Comparison of ENCODE assay signal across 9 mouse cellular contexts in the genomic region with DNA sequence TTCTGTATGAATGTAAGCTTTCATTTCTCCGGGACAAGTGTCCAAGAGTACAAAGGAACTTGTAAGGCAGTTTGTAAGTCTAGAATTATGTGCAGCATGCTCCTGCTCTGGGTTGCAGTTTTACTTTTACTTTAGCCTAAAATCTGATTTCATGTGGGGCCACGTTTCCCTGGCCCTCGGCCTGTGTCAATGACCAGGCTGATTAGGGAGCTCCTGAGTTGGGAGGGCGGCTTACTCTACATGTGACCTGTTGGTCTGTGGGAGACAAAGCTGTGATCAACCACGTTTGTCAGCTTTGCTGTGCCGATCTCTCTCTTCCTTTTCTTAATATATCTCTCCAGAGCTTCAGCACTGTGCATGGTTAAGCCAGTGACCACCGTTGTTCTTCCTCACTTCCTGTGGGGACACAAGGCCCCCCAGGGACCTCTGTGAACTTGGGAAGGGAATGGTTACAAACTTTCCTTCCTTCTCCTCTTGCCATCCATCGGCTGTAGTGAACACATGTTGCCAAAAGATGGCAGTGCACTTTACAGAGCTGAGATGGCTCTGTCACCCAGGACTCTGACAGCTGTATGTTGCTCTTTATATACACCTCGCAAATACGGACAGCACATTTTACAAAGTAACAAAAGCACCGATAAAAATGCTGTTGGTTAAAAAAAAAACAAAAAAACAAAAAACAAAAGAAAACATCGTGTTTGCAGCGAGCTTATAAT. TPM values are rescaled to one million over a fixed set of nuclear protein-coding genes. Genes with fewer than 3 reads are reported as not detected.
DNase-seq lines count a peak whose midpoint lies in the region; ATAC-seq and TF ChIP-seq lines count a peak whose summit lies in the region.
"Had no signal": no experiment of that assay in that cellular context is flagged by ENCODE, and none has a peak within 500 bp of the region (broad histone marks: within the 10 kb centered on the region; RNA-seq: fewer than 3 reads in every experiment).

No protein-coding gene starts in this region.

- 52% methylated on average over 13 of the region's 13 CpGs for WGBS in limb, embryonic 11.5 days
- WGBS in limb, embryonic 10.5 days = 62% methylated on average over 13 of the region's 13 CpGs
- 47% methylated on average over 13 of the region's 13 CpGs for WGBS in hindbrain, postnatal 0 days

- ATAC-seq in limb, embryonic 11.5 days (ENCODE audit: insufficient number of reproducible peaks, low FRiP score, low TSS enrichment, low read depth) = no peak
- peak; percentile 61 for ATAC-seq in hindbrain, postnatal 0 days

- peaks cover 11% of the 10 kb centered on the region; the same call in 1 of the 2 replicates for H3K4me1 ChIP-seq in limb, embryonic 11.5 days (ENCODE audit: control insufficient read depth, insufficient read depth, low read length)
- H3K4me1 ChIP-seq in limb, embryonic 10.5 days = peaks cover 19% of the 10 kb centered on the region
- H3K4me1 ChIP-seq in hindbrain, postnatal 0 days (ENCODE audit: insufficient read depth, low read length) = peaks cover 16% of the 10 kb centered on the region

- H3K9ac ChIP-seq in limb, embryonic 11.5 days (ENCODE audit: low read length) = no peak overlapping the region
- no peak overlapping the region for H3K9ac ChIP-seq in hindbrain, postnatal 0 days (replicated peaks; ENCODE audit: low read length)

- no peak overlapping the region for H3K4me3 ChIP-seq in limb, embryonic 11.5 days (ENCODE audit: low read depth, low read length)
- no peak overlapping the region for H3K4me3 ChIP-seq in limb, embryonic 10.5 days
- no peak overlapping the region for H3K4me3 ChIP-seq in hindbrain, postnatal 0 days (ENCODE audit: low read length)

- no peaks in the 10 kb centered on the region for H3K27me3 ChIP-seq in limb, embryonic 11.5 days (ENCODE audit: control insufficient read depth, insufficient read depth, low read length)
- H3K27me3 ChIP-seq in limb, embryonic 10.5 days (ENCODE audit: low read depth, poor library complexity, severe bottlenecking) = no peaks in the 10 kb centered on the region
- H3K27me3 ChIP-seq in hindbrain, postnatal 0 days (ENCODE audit: insufficient read depth, low read length) = no peaks in the 10 kb centered on the region

- H3K9me3 ChIP-seq in limb, embryonic 11.5 days (ENCODE audit: control insufficient read depth, low read length) = no peaks in the 10 kb centered on the region
- H3K9me3 ChIP-seq in limb, embryonic 10.5 days (replicated peaks) = no peaks in the 10 kb centered on the region
- no peaks in the 10 kb centered on the region for H3K9me3 ChIP-seq in hindbrain, postnatal 0 days (ENCODE audit: low read length)

- DNase-seq in adrenal gland, postnatal 10 days = peak; percentile 52
- DNase-seq in adrenal gland, adult 8-10 months = no peak
- DNase-seq in limb, embryonic 11.5 days (ENCODE audit: low spot score) = peak; percentile 44
- no peak for DNase-seq in limb, embryonic 10.5 days (ENCODE audit: low spot score)
- peak; percentile 77 for DNase-seq in brain, adult 2 months (ENCODE audit: low read depth, low spot score)
- peak; percentile 79 for DNase-seq in hindbrain, postnatal 0 days (ENCODE audit: low spot score)
- peak; percentile 65 for DNase-seq in lung, postnatal 36 days
- DNase-seq in MN1 (ENCODE audit: low spot score) = no peak

- H3K27ac ChIP-seq in limb, embryonic 11.5 days (replicated peaks; ENCODE audit: low read depth, low read length) = no peak overlapping the region
- H3K27ac ChIP-seq in limb, embryonic 10.5 days = no peak overlapping the region
- H3K27ac ChIP-seq in hindbrain, postnatal 0 days = no peak overlapping the region

- no peak overlapping the region for H3K4me2 ChIP-seq in limb, embryonic 11.5 days (ENCODE audit: low read depth, severe bottlenecking)
- H3K4me2 ChIP-seq in hindbrain, postnatal 0 days (ENCODE audit: low read depth, low read length) = no peak overlapping the region

- TF ChIP-seq CTCF in hindbrain, postnatal 0 days (IDR thresholded peaks at IDR 0.05; ENCODE audit: low read depth) = peak; percentile 83

- no peaks in the 10 kb centered on the region for H3K36me3 ChIP-seq in limb, embryonic 11.5 days (ENCODE audit: control insufficient read depth, insufficient read depth, low read length)
- no peaks in the 10 kb centered on the region for H3K36me3 ChIP-seq in limb, embryonic 10.5 days
- no peaks in the 10 kb centered on the region for H3K36me3 ChIP-seq in hindbrain, postnatal 0 days (ENCODE audit: insufficient read depth, low read length)
- H3K36me3 ChIP-seq: G1E had no signal

RNA-seq across cellular contexts. Expression of a gene that starts 41.7 kb away (rescaled TPM):
- 100 to 1,000 TPM in 1 of 2 experiments, 10 to 100 TPM in 1; 99.5 to 108 TPM for total RNA-seq in adrenal gland, postnatal 10 days (2021)
- 10 to 100 TPM in 2 of 4 experiments, 1 to 10 TPM in 2; 4.2 to 26.9 (median 17.4) TPM for total RNA-seq in adrenal gland, adult 8-10 months (2022)
- 1.7 and 1.9 TPM in 2 replicates for polyA plus RNA-seq in limb, embryonic 11.5 days (2014; fragmentation: Nextera tagmentation; extraction: Ambion mirVana)
- polyA plus RNA-seq in limb, embryonic 10.5 days (2016; fragmentation: Nextera tagmentation; extraction: Ambion mirVana) = 2.2 and 2.5 TPM in 2 replicates
- total RNA-seq in hindbrain, postnatal 0 days (2014; rRNA removed) = 68.8 and 73.0 TPM in 2 replicates
- 30.6 and 31.1 TPM in 2 replicates for polyA plus RNA-seq in hindbrain, postnatal 0 days (2015; fragmentation: Nextera tagmentation; extraction: Ambion mirVana)
- polyA plus RNA-seq: G1E had no signal

Comparison
In these comparisons a context has a peak if more than half of its experiments do, and no peak if none do; other contexts are left out.
1. DNase-seq: peak in adrenal gland, postnatal 10 days (single experiment), limb, embryonic 11.5 days (single experiment), brain, adult 2 months (single experiment), hindbrain, postnatal 0 days (single experiment) and lung, postnatal 36 days (single experiment); none in adrenal gland, adult 8-10 months (single experiment), limb, embryonic 10.5 days (single experiment) and MN1 (single experiment).